Mouse (Mus musculus) limb, embryonic 13.5 days (tissue): ENCODE results near the gene Grik4. TPM values are rescaled to one million over a fixed set of nuclear protein-coding genes. Genes with fewer than 3 reads are reported as not detected.

ENCODE experiments used
- ATAC-seq: fragments of 200-750 bp; cut with Nextera tagmentation; 2 replicates; pipeline ENCODE4 v1.8.0; 2017; ENCODE audit warnings: low read depth, moderate number of reproducible peaks, moderate TSS enrichment; ENCODE audit not compliant: low FRiP score
- H3K27ac ChIP-seq: fragments of 300-500 bp; sonication (generic); 2 replicates; pipeline ENCODE4 v1.5.1; 2015; ENCODE audit warnings: inconsistent platforms, mild to moderate bottlenecking, moderate library complexity
- H3K27me3 ChIP-seq: fragments of 300-500 bp; sonication (generic); 2 replicates; pipeline ENCODE4 v1.6.1; 2015; ENCODE audit warnings: mild to moderate bottlenecking, inconsistent platforms
- H3K36me3 ChIP-seq: fragments of 300-500 bp; sonication (generic); 2 replicates; pipeline ENCODE4 v1.6.1; 2015; ENCODE audit warnings: inconsistent platforms, mild to moderate bottlenecking, moderate library complexity
- H3K4me1 ChIP-seq: fragments of 300-500 bp; sonication (generic); 2 replicates; pipeline ENCODE4 v1.6.1; 2015; ENCODE audit warnings: inconsistent platforms
- H3K4me2 ChIP-seq: fragments of 300-500 bp; sonication (generic); replicated peaks from 2 replicates; pipeline ENCODE4 v1.6.1; 2015; ENCODE audit warnings: inconsistent platforms, mild to moderate bottlenecking, moderate library complexity
- H3K4me3 ChIP-seq: fragments of 300-500 bp; sonication (generic); 2 replicates; pipeline ENCODE4 v1.5.1; 2015; ENCODE audit warnings: moderate library complexity, mild to moderate bottlenecking, inconsistent platforms
- H3K9ac ChIP-seq: fragments of 300-500 bp; sonication (generic); 2 replicates; pipeline ENCODE4 v1.6.1; 2015; ENCODE audit warnings: mild to moderate bottlenecking, inconsistent platforms
- H3K9me3 ChIP-seq: fragments of 300-500 bp; sonication (generic); 2 replicates; pipeline ENCODE4 v1.6.1; 2016; ENCODE audit warnings: inconsistent platforms
- WGBS: fragments of 180-500 bp; shearing (Covaris S2); methylation state at CpG from one replicate; pipeline ENCODE4 v1.1.7; 2015; 5-methylcytosine and 5-hydroxymethylcytosine counted together
- polyA plus RNA-seq: library from polyadenylated mRNA; unstranded; fragments of >200 nt; fragmentation: Nextera tagmentation; extraction: Ambion mirVana; gene quantifications from 2 replicates; pipeline ENCODE4 v1.2.1, GENCODE M21; 2015

Gene Grik4
- polyA plus RNA-seq, 1 experiment from 2014 or later: 2.7 TPM

DNA sequence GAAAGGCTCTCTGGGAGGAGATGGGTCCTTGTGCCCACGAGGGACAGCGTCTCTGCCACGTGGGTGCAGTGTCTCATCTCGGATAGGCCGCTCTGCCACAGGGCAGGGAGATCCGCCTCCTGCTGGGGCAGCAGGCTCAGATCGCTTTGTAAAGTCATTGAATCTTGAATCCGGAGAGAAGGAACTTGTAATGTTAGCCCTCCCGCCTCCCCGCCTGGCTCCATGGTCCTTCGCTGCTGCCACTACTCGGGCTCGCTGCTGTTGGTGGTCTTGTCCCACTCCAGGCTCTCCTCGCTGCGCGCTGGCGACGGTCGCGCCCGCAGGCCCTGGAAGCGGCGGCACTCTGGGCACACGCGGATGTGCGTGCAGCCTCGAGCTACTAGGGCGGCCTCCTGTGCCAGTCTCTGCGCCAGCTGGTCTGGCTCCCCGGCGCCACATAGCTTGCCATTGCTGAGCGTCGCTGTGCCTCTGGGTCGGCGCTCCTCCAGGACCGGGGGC lies 423.7 kb downstream of the Grik4 start:
- Histone ChIP-seq H3K36me3 (no peaks in the 10 kb centered on the region), H3K27ac (no peak overlapping the region), H3K27me3 (peaks cover 35% of the 10 kb centered on the region), H3K4me2 (peak overlapping the region; percentile 76), H3K4me3 (peak overlapping the region; percentile 42), H3K9ac (peak overlapping the region; percentile 63), H3K4me1 (peaks cover 17% of the 10 kb centered on the region), H3K9me3 (no peaks in the 10 kb centered on the region)
- ATAC-seq: peak; percentile 44; the same call in 1 of the 2 replicates
- WGBS: 3% methylated on average over 36 of the region's 36 CpGs

DNA sequence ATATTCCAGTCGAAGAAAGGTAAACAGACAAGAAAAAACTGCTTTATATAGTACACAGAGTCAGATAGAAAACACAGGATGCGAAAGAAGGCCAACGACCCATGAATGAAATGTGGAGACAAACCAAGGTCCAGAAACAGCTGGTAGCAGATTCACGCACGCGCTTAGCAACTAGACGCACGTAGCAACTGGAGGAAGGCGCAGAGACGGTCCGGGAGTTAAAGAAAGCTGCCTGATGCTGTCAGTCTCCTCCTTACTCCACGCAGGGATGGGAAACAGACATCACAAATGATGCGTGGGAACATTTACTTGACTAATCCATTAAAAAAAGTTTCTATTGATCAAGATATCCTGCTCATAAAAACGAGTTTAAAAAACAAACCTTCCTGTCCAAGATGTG lies 426.1 kb downstream of the Grik4 start:
- Histone ChIP-seq H3K4me1 (peaks cover 23% of the 10 kb centered on the region), H3K4me3 (no peak overlapping the region), H3K9ac (no peak overlapping the region), H3K27ac (no peak overlapping the region), H3K27me3 (peaks cover 35% of the 10 kb centered on the region), H3K4me2 (no peak overlapping the region), H3K36me3 (no peaks in the 10 kb centered on the region), H3K9me3 (no peaks in the 10 kb centered on the region)
- no peak for ATAC-seq
- WGBS: 79% methylated on average over 14 of the region's 14 CpGs

DNA sequence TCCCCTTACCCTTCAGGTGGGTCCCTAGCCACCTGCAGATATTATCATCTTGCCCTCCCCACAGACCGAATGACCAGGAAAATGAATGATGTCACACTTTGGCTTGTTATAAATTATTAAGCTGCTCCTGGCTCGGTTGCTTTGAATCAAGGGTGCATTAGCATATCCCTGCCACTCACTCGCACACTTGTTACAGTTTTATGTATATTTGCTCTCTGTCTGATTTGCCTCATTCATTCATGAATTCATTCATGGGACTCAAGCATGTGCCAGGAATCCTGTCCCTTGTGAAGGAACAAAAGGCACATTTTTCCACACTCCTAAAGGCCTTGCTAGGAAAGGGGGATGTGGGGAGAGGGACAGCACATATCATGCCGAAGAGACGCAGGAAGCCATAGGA lies 431.1 kb downstream of the Grik4 start:
- Histone ChIP-seq H3K9me3 (no peaks in the 10 kb centered on the region), H3K9ac (no peak overlapping the region), H3K4me1 (peaks cover 23% of the 10 kb centered on the region), H3K4me3 (no peak overlapping the region), H3K36me3 (no peaks in the 10 kb centered on the region), H3K27me3 (no peaks in the 10 kb centered on the region), H3K4me2 (no peak overlapping the region), H3K27ac (no peak overlapping the region)
- WGBS: 71% methylated on average over 5 of the region's 5 CpGs
- no peak for ATAC-seq

DNA sequence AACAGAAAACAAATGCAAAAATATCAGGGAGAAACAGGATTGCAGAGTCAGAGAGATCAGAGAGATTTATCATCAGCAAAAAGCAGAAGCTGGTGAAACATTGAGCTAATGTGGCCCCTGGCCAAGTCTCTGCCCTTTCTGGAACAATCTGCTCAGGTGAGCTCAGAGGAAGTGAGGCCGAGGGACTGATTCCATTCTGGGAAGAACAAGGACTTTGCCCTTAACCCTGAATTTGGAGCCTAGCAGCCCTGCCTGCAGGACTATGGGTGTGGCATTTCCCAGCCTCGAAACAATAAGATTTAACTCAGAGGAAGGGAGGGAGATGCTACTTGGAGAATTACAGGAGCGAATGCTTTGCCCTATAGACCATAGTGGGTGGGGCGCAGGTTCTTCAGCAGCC lies 432.0 kb downstream of the Grik4 start:
- 69% methylated on average over 4 of the region's 4 CpGs for WGBS
- Histone ChIP-seq H3K4me2 (no peak overlapping the region), H3K4me1 (peaks cover 18% of the 10 kb centered on the region), H3K9me3 (no peaks in the 10 kb centered on the region), H3K4me3 (no peak overlapping the region), H3K27me3 (no peaks in the 10 kb centered on the region), H3K9ac (no peak overlapping the region), H3K36me3 (no peaks in the 10 kb centered on the region), H3K27ac (no peak overlapping the region)
- no peak for ATAC-seq

DNA sequence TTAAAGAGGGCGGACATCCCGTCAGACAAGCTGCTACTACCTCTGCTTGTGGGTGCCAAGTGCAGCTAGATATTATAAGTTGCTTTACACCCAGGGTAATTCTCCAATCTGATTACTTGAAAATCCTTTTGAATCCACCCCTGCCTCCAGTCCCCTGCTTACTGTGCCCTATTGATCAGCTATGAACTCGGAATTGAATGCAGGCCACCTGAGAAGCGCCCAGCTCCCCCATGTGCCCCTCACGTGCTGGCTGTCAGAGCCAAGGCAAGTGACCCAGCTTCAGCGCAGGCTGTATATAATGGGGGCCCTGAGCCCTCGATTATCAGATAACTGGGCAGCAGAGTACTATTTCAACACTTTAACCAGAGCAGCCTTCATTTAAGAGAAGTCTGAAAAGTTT lies 436.1 kb downstream of the Grik4 start:
- 65% methylated on average over 7 of the region's 7 CpGs for WGBS
- H3K36me3 ChIP-seq: no peaks in the 10 kb centered on the region
- H3K27me3 ChIP-seq: no peaks in the 10 kb centered on the region
- no peak overlapping the region for H3K4me3 ChIP-seq
- H3K9me3 ChIP-seq: no peaks in the 10 kb centered on the region
- no peak for ATAC-seq
- no peak overlapping the region for H3K9ac ChIP-seq
- H3K4me2 ChIP-seq: no peak overlapping the region
- H3K4me1 ChIP-seq: peaks cover 23% of the 10 kb centered on the region
- no peak overlapping the region for H3K27ac ChIP-seq

DNA sequence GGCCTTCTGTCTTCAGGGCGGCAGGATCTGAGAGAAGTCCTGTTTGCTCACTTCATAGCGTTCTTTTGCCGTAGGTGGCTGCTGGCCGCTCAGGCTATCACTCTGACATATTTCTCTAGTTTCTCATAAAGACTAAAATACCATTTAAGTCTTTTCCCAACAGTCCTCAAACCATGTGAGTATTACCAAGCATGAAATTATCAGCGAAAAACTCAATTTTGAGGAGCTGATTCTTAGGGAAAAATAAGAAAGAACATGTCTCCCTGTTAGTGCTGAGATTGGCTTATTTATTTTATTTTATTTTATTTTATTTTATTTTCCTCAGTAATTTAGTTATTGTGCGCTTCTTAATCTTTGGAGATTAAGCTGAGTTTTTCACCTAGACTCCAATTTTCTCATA lies 436.6 kb downstream of the Grik4 start, which contains the start of gene Tbcel:
Gene Tbcel, minus strand, starts transcription at position 101 of the 400 bp plus-strand sequence.
- Histone ChIP-seq H3K27me3 (no peaks in the 10 kb centered on the region), H3K9me3 (no peaks in the 10 kb centered on the region), H3K4me1 (peaks cover 23% of the 10 kb centered on the region), H3K9ac (no peak within 1 kb of the TSS), H3K4me2 (no peak within 1 kb of the TSS), H3K27ac (no peak within 1 kb of the TSS), H3K4me3 (no peak within 1 kb of the TSS), H3K36me3 (no peaks in the 10 kb centered on the region)
- whole genome bisulfite sequencing: 80% methylated on average over 6 of the region's 6 CpGs
- ATAC-seq: no peak

DNA sequence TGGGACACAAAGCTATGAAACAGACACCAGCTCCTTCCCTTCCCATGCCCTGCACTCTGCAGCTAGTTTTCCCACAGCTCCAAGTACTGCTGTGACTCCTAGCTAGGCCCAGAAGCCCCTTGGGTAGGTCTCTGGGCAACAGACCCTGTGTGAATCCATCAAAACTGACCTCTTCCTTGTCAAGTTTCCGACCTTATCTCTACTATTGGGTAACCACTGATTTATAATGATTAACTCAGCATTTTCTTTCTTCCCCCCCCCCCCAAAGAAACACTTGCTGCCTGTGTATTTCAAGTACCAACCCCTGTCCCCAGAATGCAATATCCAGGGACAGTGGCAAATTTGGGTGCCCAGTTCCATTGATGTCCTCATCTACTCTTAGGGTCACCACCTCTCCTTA lies 437.3 kb downstream of the Grik4 start:
- Histone ChIP-seq H3K27ac (no peak overlapping the region), H3K9ac (no peak overlapping the region), H3K4me1 (peaks cover 23% of the 10 kb centered on the region), H3K4me2 (no peak overlapping the region), H3K9me3 (no peaks in the 10 kb centered on the region), H3K4me3 (no peak overlapping the region), H3K36me3 (no peaks in the 10 kb centered on the region), H3K27me3 (no peaks in the 10 kb centered on the region)
- ATAC-seq: no peak
- 68% methylated on average over 1 of the region's 1 CpGs for WGBS

DNA sequence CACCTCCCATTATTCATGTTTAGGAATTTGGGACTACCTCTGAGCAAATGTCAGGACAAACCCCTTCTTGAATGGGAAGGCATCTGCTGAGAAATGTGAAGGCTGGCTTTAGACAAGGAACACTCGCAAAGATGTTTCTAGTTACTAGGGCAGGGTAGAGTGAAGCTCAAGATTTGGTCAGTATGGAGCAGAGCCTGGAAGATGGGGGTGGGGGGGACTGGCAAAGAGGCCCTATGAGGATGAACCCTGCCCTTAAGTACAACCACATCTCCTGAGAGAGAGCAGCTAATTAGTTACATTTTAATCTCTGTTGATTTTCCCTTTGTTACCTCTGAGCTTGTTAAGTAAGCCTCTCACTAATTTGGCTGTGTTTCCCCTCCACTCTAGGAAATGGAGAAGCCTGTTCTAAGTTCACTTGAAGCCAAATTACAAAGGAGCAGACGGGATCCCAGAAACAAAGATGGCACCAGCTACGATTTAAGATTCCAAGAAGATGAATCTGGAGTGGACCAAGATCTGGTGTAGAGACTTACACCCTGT lies 439.3 kb downstream of the Grik4 start:
- Histone ChIP-seq H3K4me2 (no peak overlapping the region), H3K27ac (no peak overlapping the region), H3K4me3 (no peak overlapping the region), H3K4me1 (peaks cover 23% of the 10 kb centered on the region), H3K9me3 (no peaks in the 10 kb centered on the region), H3K9ac (no peak overlapping the region), H3K36me3 (no peaks in the 10 kb centered on the region), H3K27me3 (no peaks in the 10 kb centered on the region)
- 83% methylated on average over 3 of the region's 3 CpGs for WGBS
- ATAC-seq: no peak

DNA sequence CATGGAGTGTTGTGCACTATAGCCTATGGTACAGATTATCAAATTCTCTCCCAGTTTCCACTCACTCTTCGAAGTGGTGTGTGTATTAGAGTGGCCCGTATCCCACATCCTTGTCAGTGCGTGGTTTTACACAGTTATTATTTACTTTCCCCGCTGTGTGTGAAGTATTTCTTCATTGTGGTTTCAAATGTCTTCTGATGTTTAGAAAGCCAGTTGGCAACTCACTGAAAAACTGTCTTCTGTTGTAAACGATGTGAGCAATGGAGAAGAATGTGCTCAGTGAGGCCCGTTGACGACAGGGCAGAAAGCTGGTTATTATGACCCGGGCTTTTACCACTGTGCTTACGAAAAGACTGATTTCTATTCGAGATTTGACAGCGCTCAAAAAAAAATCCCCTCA lies 439.7 kb downstream of the Grik4 start:
- Histone ChIP-seq H3K4me3 (no peak overlapping the region), H3K9ac (no peak overlapping the region), H3K4me2 (no peak overlapping the region), H3K9me3 (no peaks in the 10 kb centered on the region), H3K27ac (no peak overlapping the region), H3K4me1 (peaks cover 23% of the 10 kb centered on the region), H3K36me3 (no peaks in the 10 kb centered on the region), H3K27me3 (no peaks in the 10 kb centered on the region)
- WGBS: 65% methylated on average over 11 of the region's 11 CpGs
- ATAC-seq: no peak

DNA sequence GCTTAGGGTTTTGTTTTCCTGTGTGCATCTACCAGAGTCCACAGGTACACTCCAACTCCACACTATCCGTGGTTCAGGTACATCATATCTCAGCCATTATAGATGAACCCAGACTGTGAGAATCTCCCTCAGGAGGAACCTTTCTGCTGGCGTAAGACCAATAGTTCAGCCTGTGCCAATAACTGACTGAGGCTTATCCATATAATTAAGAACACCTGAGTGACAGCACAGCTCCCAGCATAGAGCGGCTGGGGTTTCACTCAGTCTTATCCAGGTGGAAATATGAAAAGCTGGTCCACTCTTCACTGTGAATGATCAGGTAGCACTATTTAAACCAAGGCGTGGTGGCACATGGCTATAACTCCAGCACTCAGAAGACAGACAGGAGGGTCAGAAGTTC lies 440.6 kb downstream of the Grik4 start:
- 33% methylated on average over 4 of the region's 4 CpGs for WGBS
- no peak for ATAC-seq
- Histone ChIP-seq H3K4me2 (no peak overlapping the region), H3K27ac (no peak overlapping the region), H3K36me3 (no peaks in the 10 kb centered on the region), H3K9ac (no peak overlapping the region), H3K27me3 (no peaks in the 10 kb centered on the region), H3K4me3 (no peak overlapping the region), H3K9me3 (no peaks in the 10 kb centered on the region), H3K4me1 (peaks cover 21% of the 10 kb centered on the region)

DNA sequence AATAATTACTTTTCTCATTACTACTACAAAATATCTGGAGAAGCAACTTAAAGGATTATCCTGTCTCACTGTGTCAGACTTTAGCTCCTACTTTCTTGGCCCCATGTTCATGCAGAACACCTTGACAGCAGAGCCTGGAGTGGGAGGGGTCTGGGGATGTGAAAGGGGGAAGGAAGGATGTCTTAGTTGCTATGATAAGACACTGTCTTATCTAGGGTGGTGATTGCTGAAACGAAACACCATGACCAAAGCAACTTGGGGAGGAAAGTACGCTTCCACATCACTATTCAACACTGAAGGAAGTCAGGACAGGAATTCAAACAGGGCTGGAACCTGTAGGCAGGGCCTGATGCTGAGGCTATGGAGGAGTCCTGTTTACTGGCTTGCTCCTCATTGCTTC lies 448.0 kb downstream of the Grik4 start:
- Histone ChIP-seq H3K4me3 (no peak overlapping the region), H3K4me2 (no peak overlapping the region), H3K4me1 (peaks cover under 1% of the 10 kb centered on the region), H3K9ac (no peak overlapping the region), H3K27ac (no peak overlapping the region), H3K27me3 (no peaks in the 10 kb centered on the region), H3K9me3 (peaks cover 10% of the 10 kb centered on the region), H3K36me3 (no peaks in the 10 kb centered on the region)
- WGBS: 78% methylated on average over 2 of the region's 2 CpGs
- ATAC-seq: no peak

DNA sequence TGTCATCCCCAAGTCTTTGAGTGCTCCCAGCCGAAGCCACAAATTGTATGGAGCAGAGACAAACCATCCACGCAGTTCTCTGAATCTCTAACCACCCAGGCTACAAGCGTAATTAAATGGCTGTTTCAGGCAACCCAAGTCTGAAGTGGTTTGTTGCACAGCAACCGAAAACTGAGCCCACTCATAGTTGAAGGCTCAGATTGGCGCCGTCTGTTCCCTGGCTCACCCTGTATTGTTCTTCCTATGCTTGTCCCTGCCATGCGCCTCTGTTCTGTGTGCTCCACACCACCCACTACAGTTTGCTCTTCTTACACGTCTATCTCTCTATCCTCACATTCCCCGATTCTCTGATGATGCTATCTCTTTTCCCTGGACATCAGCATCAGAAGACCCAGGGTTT lies 452.5 kb downstream of the Grik4 start:
- 81% methylated on average over 9 of the region's 9 CpGs for WGBS
- no peak overlapping the region for H3K27ac ChIP-seq
- peaks cover 6% of the 10 kb centered on the region for H3K9me3 ChIP-seq
- H3K4me1 ChIP-seq: peaks cover 8% of the 10 kb centered on the region
- no peak overlapping the region for H3K9ac ChIP-seq
- H3K4me2 ChIP-seq: no peak overlapping the region
- H3K36me3 ChIP-seq: no peaks in the 10 kb centered on the region
- no peaks in the 10 kb centered on the region for H3K27me3 ChIP-seq
- ATAC-seq: no peak
- no peak overlapping the region for H3K4me3 ChIP-seq
